Mouse (Mus musculus): Measurements from ENCODE around the gene Abca2.

GRCm38 (mm10) chr2:25457022-25457896, 28.8 kb downstream of the Abca2 start:
- TF ChIP-seq CTCF (IDR thresholded peaks at IDR 0.05; ENCODE audit: insufficient read depth, low read depth, low read length) (no peak), POLR2A (IDR thresholded peaks at IDR 0.05; ENCODE audit: insufficient read depth, low read depth, low read length) (no peak)

All from olfactory bulb, adult 2 months (tissue).